Mouse (Mus musculus): ENCODE results near the gene Rasgrp2. TPM values are rescaled to one million over a fixed set of nuclear protein-coding genes. Genes with fewer than 3 reads are reported as not detected.

Rasgrp2 gene
- polyA plus RNA-seq, 1 experiment from 2014 or later = 121 TPM

DNA sequence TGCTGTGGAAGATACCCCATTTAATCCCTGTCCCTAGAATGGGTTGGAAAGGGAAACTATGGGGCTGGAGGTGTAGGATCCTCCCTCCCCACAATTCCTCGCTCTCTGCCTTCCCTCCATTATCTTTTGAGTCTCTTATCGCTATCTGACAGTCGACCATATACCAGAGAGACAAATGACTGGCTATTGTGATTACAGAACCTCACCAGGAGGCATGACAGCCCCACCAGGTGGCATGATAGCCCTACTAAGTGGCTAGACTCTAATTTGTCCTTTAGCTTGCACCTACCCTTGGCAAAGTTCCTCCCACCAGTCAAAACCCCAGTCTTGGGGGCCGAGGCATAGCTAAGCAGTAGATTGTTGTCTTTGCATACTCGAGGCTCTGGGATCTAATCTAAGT is 49.6 kb downstream of the Rasgrp2 start:
- WGBS = 60% methylated on average over 5 of the region's 5 CpGs
- no peak for ATAC-seq (ENCODE audit: low FRiP score, low TSS enrichment)

GRCm38 (mm10) chr19:6449841-6450240 is 50.7 kb downstream of the Rasgrp2 start:
- no peak for ATAC-seq (ENCODE audit: low FRiP score, low TSS enrichment)
- no peak overlapping the region for H3K4me3 ChIP-seq (ENCODE audit: low read length)
- 76% methylated on average over 7 of the region's 7 CpGs for WGBS
- H3K27me3 ChIP-seq (ENCODE audit: insufficient read depth, low read length) = no peaks in the 10 kb centered on the region
- H3K36me3 ChIP-seq (ENCODE audit: insufficient read depth, low read length) = no peaks in the 10 kb centered on the region
- no peak overlapping the region for H3K27ac ChIP-seq (ENCODE audit: low read length)
- no peak overlapping the region for H3K9ac ChIP-seq (replicated peaks; ENCODE audit: low read length)
- peaks cover 38% of the 10 kb centered on the region for H3K4me1 ChIP-seq (ENCODE audit: insufficient read depth, low read length)
- H3K9me3 ChIP-seq (ENCODE audit: low read length) = no peaks in the 10 kb centered on the region
- no peak overlapping the region for H3K4me2 ChIP-seq (replicated peaks; ENCODE audit: low read depth, low read length)

More for the DNA sequence above, 49.6 kb downstream of the Rasgrp2 start:
- H3K9ac ChIP-seq (replicated peaks; ENCODE audit: low read length) = no peak overlapping the region
- H3K27ac ChIP-seq (ENCODE audit: low read length) = no peak overlapping the region
- no peak overlapping the region for H3K4me3 ChIP-seq (ENCODE audit: low read length)
- no peaks in the 10 kb centered on the region for H3K27me3 ChIP-seq (ENCODE audit: insufficient read depth, low read length)
- peaks cover 38% of the 10 kb centered on the region for H3K4me1 ChIP-seq (ENCODE audit: insufficient read depth, low read length)
- peak overlapping the region; percentile 49 for H3K4me2 ChIP-seq (replicated peaks; ENCODE audit: low read depth, low read length)
- H3K9me3 ChIP-seq (ENCODE audit: low read length) = no peaks in the 10 kb centered on the region
- H3K36me3 ChIP-seq (ENCODE audit: insufficient read depth, low read length) = no peaks in the 10 kb centered on the region

- H3K36me3 ChIP-seq (ENCODE audit: insufficient read depth, low read length) = no peaks in the 10 kb centered on the region
- H3K27ac ChIP-seq (ENCODE audit: low read length) = peak overlapping the region; percentile 53; the same call in 1 of the 2 replicates
- no peak overlapping the region for H3K4me3 ChIP-seq (ENCODE audit: low read length)
- no peak overlapping the region for H3K4me2 ChIP-seq (replicated peaks; ENCODE audit: low read depth, low read length)
- peaks cover 23% of the 10 kb centered on the region for H3K4me1 ChIP-seq (ENCODE audit: insufficient read depth, low read length)
- 25% methylated on average over 6 of the region's 6 CpGs for WGBS
- H3K27me3 ChIP-seq (ENCODE audit: insufficient read depth, low read length) = no peaks in the 10 kb centered on the region
- 0 out of 2 replicates have a peak overlapping the region, but pooled peaks have one; percentile 22 for H3K9ac ChIP-seq (replicated peaks; ENCODE audit: low read length)
- no peaks in the 10 kb centered on the region for H3K9me3 ChIP-seq (ENCODE audit: low read length)
- ATAC-seq (ENCODE audit: low FRiP score, low TSS enrichment) = peak; percentile 85
Measured at GRCm38 (mm10) chr19:6452030-6452494, 52.9 kb downstream of the Rasgrp2 start.

DNA sequence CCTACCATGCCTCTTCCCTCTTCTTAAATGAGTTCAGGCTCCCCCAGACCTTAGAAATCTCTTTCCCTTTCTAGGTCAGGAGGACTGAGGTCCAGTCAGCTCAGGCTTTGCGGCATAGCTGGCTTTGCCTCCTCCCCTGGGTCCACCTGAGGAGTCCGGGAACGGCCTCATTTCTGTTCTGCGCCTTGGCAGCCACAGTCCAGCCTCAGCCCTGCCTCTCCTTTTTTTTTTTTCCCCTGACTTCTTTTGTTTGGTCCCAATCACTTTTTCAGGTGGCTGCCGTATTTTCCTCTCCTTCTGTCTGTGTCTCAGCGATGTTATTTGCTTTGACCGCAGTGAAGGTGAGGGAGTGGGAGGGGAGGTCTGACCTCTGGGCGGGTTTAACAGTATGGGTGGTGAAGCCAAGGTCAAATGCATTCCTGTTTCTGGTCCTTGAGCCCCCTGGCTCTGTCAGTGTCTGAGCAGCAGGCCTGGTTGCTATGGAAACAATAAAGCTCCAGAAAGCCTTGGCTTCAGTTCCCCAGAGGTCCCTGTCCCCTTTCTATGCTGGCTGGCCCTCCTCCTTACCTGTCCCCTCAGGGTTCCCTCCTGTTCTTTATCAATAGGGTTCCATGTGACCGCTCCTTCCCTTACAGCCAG is 53.7 kb downstream of the Rasgrp2 start:
- H3K36me3 ChIP-seq (ENCODE audit: insufficient read depth, low read length) = no peaks in the 10 kb centered on the region
- H3K4me2 ChIP-seq (replicated peaks; ENCODE audit: low read depth, low read length) = no peak overlapping the region
- no peak overlapping the region for H3K4me3 ChIP-seq (ENCODE audit: low read length)
- H3K27ac ChIP-seq (ENCODE audit: low read length) = no peak overlapping the region
- WGBS = 60% methylated on average over 9 of the region's 9 CpGs
- no peaks in the 10 kb centered on the region for H3K27me3 ChIP-seq (ENCODE audit: insufficient read depth, low read length)
- no peaks in the 10 kb centered on the region for H3K9me3 ChIP-seq (ENCODE audit: low read length)
- no peak overlapping the region for H3K9ac ChIP-seq (replicated peaks; ENCODE audit: low read length)
- peaks cover 17% of the 10 kb centered on the region for H3K4me1 ChIP-seq (ENCODE audit: insufficient read depth, low read length)
- ATAC-seq (ENCODE audit: low FRiP score, low TSS enrichment) = no peak

- ATAC-seq (ENCODE audit: low FRiP score, low TSS enrichment) = no peak
- no peak overlapping the region for H3K4me2 ChIP-seq (replicated peaks; ENCODE audit: low read depth, low read length)
- H3K27ac ChIP-seq (ENCODE audit: low read length) = no peak overlapping the region
- H3K27me3 ChIP-seq (ENCODE audit: insufficient read depth, low read length) = no peaks in the 10 kb centered on the region
- H3K9me3 ChIP-seq (ENCODE audit: low read length) = no peaks in the 10 kb centered on the region
- H3K4me3 ChIP-seq (ENCODE audit: low read length) = no peak overlapping the region
- 85% methylated on average over 8 of the region's 8 CpGs for WGBS
- H3K36me3 ChIP-seq (ENCODE audit: insufficient read depth, low read length) = no peaks in the 10 kb centered on the region
- no peak overlapping the region for H3K9ac ChIP-seq (replicated peaks; ENCODE audit: low read length)
- H3K4me1 ChIP-seq (ENCODE audit: insufficient read depth, low read length) = peaks cover 12% of the 10 kb centered on the region
Measured at GRCm38 (mm10) chr19:6453349-6453748, 54.2 kb downstream of the Rasgrp2 start.

- Histone ChIP-seq H3K27me3 (ENCODE audit: insufficient read depth, low read length) (no peaks in the 10 kb centered on the region), H3K36me3 (ENCODE audit: insufficient read depth, low read length) (no peaks in the 10 kb centered on the region), H3K9ac (replicated peaks; ENCODE audit: low read length) (no peak overlapping the region), H3K4me3 (ENCODE audit: low read length) (no peak overlapping the region), H3K4me2 (replicated peaks; ENCODE audit: low read depth, low read length) (no peak overlapping the region), H3K9me3 (ENCODE audit: low read length) (no peaks in the 10 kb centered on the region), H3K27ac (ENCODE audit: low read length) (no peak overlapping the region), H3K4me1 (ENCODE audit: insufficient read depth, low read length) (peaks cover 12% of the 10 kb centered on the region)
- WGBS = 75% methylated on average over 10 of the region's 10 CpGs
- ATAC-seq (ENCODE audit: low FRiP score, low TSS enrichment) = no peak
Measured at GRCm38 (mm10) chr19:6454041-6454720, 55.0 kb downstream of the Rasgrp2 start.

DNA sequence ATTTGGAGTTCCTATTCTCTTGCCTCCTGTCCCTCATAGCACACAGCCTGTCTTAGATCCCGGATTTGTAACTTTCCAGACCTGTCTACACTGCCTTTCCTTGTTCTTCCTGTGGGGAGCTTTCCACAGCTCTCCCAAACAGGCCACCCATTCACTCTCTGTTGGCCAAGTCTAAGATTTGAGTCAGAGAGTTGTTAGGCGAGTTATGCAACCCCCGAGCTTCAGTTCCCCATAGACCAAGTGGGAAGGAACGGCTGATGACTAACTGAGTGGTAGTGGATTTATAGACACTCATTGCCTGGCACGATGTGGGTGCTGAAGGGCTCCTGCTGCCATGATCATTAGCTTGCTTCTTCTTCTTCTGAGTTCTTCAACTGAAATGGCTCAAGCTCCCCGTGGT is 60.4 kb downstream of the Rasgrp2 start:
- no peaks in the 10 kb centered on the region for H3K36me3 ChIP-seq (ENCODE audit: insufficient read depth, low read length)
- peaks cover 9% of the 10 kb centered on the region for H3K4me1 ChIP-seq (ENCODE audit: insufficient read depth, low read length)
- H3K27ac ChIP-seq (ENCODE audit: low read length) = no peak overlapping the region
- H3K4me3 ChIP-seq (ENCODE audit: low read length) = no peak overlapping the region
- 80% methylated on average over 6 of the region's 6 CpGs for WGBS
- no peaks in the 10 kb centered on the region for H3K27me3 ChIP-seq (ENCODE audit: insufficient read depth, low read length)
- H3K9ac ChIP-seq (replicated peaks; ENCODE audit: low read length) = no peak overlapping the region
- no peak overlapping the region for H3K4me2 ChIP-seq (replicated peaks; ENCODE audit: low read depth, low read length)
- ATAC-seq (ENCODE audit: low FRiP score, low TSS enrichment) = no peak
- H3K9me3 ChIP-seq (ENCODE audit: low read length) = no peaks in the 10 kb centered on the region

DNA sequence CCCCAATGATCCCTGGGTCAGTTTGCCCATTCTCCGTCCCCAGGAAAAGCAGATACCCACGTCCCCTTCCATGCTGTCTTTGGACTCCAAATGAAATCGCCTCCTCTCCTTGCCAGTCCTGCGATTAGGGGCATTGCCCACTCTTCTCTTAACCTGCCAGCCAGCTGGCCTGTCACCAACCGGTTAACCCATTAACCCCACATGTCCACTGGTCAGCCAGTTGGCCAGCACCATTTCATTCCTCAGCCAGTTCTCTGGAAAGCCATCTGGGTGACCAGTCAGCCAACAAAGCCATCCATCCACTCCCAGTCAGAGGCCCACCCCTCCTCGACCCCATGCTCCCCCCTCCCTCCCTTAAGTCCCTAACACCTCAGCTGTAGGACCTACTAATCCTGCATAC is 63.7 kb downstream of the Rasgrp2 start:
- peaks cover 22% of the 10 kb centered on the region for H3K4me1 ChIP-seq (ENCODE audit: insufficient read depth, low read length)
- H3K36me3 ChIP-seq (ENCODE audit: insufficient read depth, low read length) = no peaks in the 10 kb centered on the region
- H3K27ac ChIP-seq (ENCODE audit: low read length) = no peak overlapping the region
- WGBS = 51% methylated on average over 6 of the region's 6 CpGs
- H3K4me3 ChIP-seq (ENCODE audit: low read length) = no peak overlapping the region
- no peaks in the 10 kb centered on the region for H3K27me3 ChIP-seq (ENCODE audit: insufficient read depth, low read length)
- no peak for ATAC-seq (ENCODE audit: low FRiP score, low TSS enrichment)
- no peak overlapping the region for H3K4me2 ChIP-seq (replicated peaks; ENCODE audit: low read depth, low read length)
- H3K9ac ChIP-seq (replicated peaks; ENCODE audit: low read length) = no peak overlapping the region
- H3K9me3 ChIP-seq (ENCODE audit: low read length) = no peaks in the 10 kb centered on the region

- no peaks in the 10 kb centered on the region for H3K36me3 ChIP-seq (ENCODE audit: insufficient read depth, low read length)
- WGBS = 44% methylated on average over 10 of the region's 10 CpGs
- no peaks in the 10 kb centered on the region for H3K9me3 ChIP-seq (ENCODE audit: low read length)
- H3K4me3 ChIP-seq (ENCODE audit: low read length) = no peak overlapping the region
- no peak overlapping the region for H3K27ac ChIP-seq (ENCODE audit: low read length)
- no peak overlapping the region for H3K4me2 ChIP-seq (replicated peaks; ENCODE audit: low read depth, low read length)
- H3K9ac ChIP-seq (replicated peaks; ENCODE audit: low read length) = no peak overlapping the region
- H3K27me3 ChIP-seq (ENCODE audit: insufficient read depth, low read length) = no peaks in the 10 kb centered on the region
- ATAC-seq (ENCODE audit: low FRiP score, low TSS enrichment) = peak; percentile 56
- H3K4me1 ChIP-seq (ENCODE audit: insufficient read depth, low read length) = peaks cover 22% of the 10 kb centered on the region
Measured at GRCm38 (mm10) chr19:6464306-6465071, 65.3 kb downstream of the Rasgrp2 start.
